Mouse (Mus musculus) hindbrain, postnatal 0 days (tissue): ENCODE data around the gene Pth1r. TPM values are rescaled to one million over a fixed set of nuclear protein-coding genes. Genes with fewer than 3 reads are reported as not detected.

Experiments used
- ATAC-seq: fragments of 200-750 bp; cut with Nextera tagmentation; 2 replicates; pipeline ENCODE4 v1.8.0; 2017; ENCODE audit warnings: mild to moderate bottlenecking, moderate TSS enrichment, moderate library complexity
- DNase-seq: peaks from one replicate; pipeline ENCODE4 v3.0.0-alpha.2; 2015; ENCODE audit warnings: low spot score
- H3K27ac ChIP-seq: fragments of 300-500 bp; sonication (generic); 2 replicates; pipeline ENCODE4 v1.5.1; 2014; ENCODE audit warnings: mild to moderate bottlenecking
- H3K27me3 ChIP-seq: fragments of 300-500 bp; sonication (generic); 2 replicates; pipeline ENCODE4 v1.6.1; 2014; ENCODE audit warnings: low read length, mixed read lengths; ENCODE audit not compliant: insufficient read depth
- H3K36me3 ChIP-seq: fragments of 300-500 bp; sonication (generic); 2 replicates; pipeline ENCODE4 v1.6.1; 2014; ENCODE audit warnings: low read length, mixed read lengths; ENCODE audit not compliant: insufficient read depth
- H3K4me1 ChIP-seq: fragments of 300-500 bp; sonication (generic); 2 replicates; pipeline ENCODE4 v1.6.1; 2014; ENCODE audit warnings: antibody characterized with exemption, low read length, mixed read lengths; ENCODE audit not compliant: insufficient read depth
- H3K4me2 ChIP-seq: fragments of 300-500 bp; sonication (generic); 2 replicates; pipeline ENCODE4 v1.6.1; 2014; ENCODE audit warnings: low read depth, mild to moderate bottlenecking, low read length, moderate library complexity, mixed read lengths
- H3K4me3 ChIP-seq: fragments of 300-500 bp; sonication (generic); 2 replicates; pipeline ENCODE4 v1.5.1; 2014; ENCODE audit warnings: low read length
- H3K9ac ChIP-seq: fragments of 300-500 bp; sonication (generic); replicated peaks from 2 replicates; pipeline ENCODE4 v1.6.1; 2014; ENCODE audit warnings: mild to moderate bottlenecking, low read length, moderate library complexity, mixed read lengths
- H3K9me3 ChIP-seq: fragments of 300-500 bp; sonication (generic); 2 replicates; pipeline ENCODE4 v1.6.1; 2016; ENCODE audit warnings: low read length, mixed read lengths
- CTCF ChIP-seq: IDR thresholded peaks from 2 replicates; pipeline ENCODE4 v1.5.1; 2016; ENCODE audit warnings: antibody characterized with exemption, control low read depth, low read depth
- WGBS: fragments of 180-500 bp; shearing (Covaris S2); extraction: QIAGEN DNeasy Blood & Tissue Kit; methylation state at CpG from one replicate; pipeline ENCODE4 v1.1.7; 2014; 5-methylcytosine and 5-hydroxymethylcytosine counted together
- polyA plus RNA-seq: library from polyadenylated mRNA; unstranded; fragments of >200 nt; fragmentation: Nextera tagmentation; extraction: Ambion mirVana; gene quantifications from 2 replicates; pipeline ENCODE4 v1.2.1, GENCODE M21; 2015
- total RNA-seq: library from RNA; depleted of rRNA; stranded (reverse); fragments of >200 nt; gene quantifications from 2 replicates; pipeline ENCODE4 v1.2.3, GENCODE M21; 2014; rRNA removed

Pth1r gene
- total RNA-seq (27.7 and 29.2 TPM in 2 replicates), polyA plus RNA-seq (11.7 and 12.5 TPM in 2 replicates)

DNA sequence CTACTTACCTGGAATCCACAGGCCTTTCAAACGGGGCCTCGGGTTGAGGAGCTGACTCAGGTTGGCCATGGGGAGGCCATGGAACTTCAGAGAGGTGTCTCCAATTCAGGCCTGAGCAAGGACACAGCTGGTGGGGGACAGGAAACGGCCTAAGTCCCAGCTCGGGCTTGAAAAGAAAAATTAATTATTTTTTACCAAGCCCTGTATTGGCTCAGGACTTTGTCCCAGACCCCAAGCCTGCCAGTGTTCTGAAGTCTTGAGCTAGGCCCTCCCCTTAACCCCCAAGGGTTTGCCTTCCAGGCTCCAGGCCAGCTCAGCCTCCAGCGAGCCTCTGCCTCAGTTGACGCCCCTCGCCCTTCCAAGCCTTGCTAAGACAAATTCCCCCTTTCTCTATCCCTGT is at the start of gene Pth1r:
Gene Pth1r (minus strand): TSS at position 185 of the 400 bp plus-strand sequence.
- Histone ChIP-seq H3K27ac (no peak within 1 kb of the TSS), H3K9ac (no peak within 1 kb of the TSS), H3K4me1 (no peaks in the 10 kb centered on the region), H3K9me3 (no peaks in the 10 kb centered on the region), H3K4me2 (no peak within 1 kb of the TSS), H3K36me3 (no peaks in the 10 kb centered on the region), H3K27me3 (no peaks in the 10 kb centered on the region), H3K4me3 (no peak within 1 kb of the TSS)
- no peak for TF ChIP-seq CTCF
- ATAC-seq (no peak), DNase-seq (no peak)
- WGBS, result 73% methylated on average over 7 of the region's 7 CpGs

DNA sequence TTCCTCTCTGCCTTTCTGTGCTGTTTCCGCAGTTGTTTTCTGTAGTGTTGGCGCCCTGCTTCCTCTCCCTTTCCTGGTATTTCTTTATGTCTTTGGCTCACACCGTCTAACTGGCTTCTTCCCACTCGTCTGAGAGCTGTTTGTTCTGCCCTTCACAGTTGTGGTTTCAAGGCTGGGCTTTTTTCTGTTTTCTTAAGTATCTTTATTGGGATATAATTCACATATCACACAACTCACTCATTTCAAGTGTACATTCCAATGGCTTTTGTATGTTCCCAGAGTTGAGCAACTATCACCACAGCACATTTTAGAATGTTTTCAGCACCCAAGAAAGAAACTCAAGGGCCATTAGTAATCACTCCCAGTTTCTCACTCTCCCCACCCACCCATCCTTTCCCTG is 43.5 kb upstream of the Pth1r start:
- DNase-seq (no peak), ATAC-seq (no peak)
- Histone ChIP-seq H3K27ac (no peak overlapping the region), H3K4me2 (no peak overlapping the region), H3K36me3 (no peaks in the 10 kb centered on the region), H3K4me1 (no peaks in the 10 kb centered on the region), H3K27me3 (no peaks in the 10 kb centered on the region), H3K9me3 (no peaks in the 10 kb centered on the region), H3K4me3 (no peak overlapping the region), H3K9ac (no peak overlapping the region)
- no peak for TF ChIP-seq CTCF
- 73% methylated on average over 4 of the region's 4 CpGs for WGBS

DNA sequence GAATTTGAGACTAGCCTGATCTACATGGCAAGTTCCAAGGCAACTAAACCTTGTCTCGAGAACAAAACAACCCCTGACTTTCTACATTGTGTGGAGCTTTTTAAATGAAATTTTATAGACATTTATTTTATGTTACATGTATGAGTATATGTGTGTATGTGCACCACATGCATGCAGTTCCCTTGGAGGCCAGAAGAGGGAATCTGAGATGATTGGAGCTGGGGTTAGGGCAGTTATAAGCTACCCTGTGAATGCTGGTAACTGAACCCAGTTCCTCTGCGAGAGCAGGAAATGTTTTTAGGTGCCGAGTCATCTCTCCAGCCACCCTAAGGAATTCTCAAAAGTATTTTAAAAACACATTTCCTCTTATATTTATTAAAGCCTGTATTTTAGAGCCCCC is 41.2 kb upstream of the Pth1r start:
- H3K27me3 ChIP-seq, result no peaks in the 10 kb centered on the region
- no peaks in the 10 kb centered on the region for H3K36me3 ChIP-seq
- WGBS, result 91% methylated on average over 3 of the region's 3 CpGs
- no peak overlapping the region for H3K4me3 ChIP-seq
- H3K4me1 ChIP-seq, result no peaks in the 10 kb centered on the region
- no peak overlapping the region for H3K9ac ChIP-seq
- no peak overlapping the region for H3K4me2 ChIP-seq
- no peak for ATAC-seq
- 0 out of 2 replicates have a peak, but pooled peaks have one; percentile 2 for TF ChIP-seq CTCF
- no peak overlapping the region for H3K27ac ChIP-seq
- no peak for DNase-seq
- H3K9me3 ChIP-seq, result no peaks in the 10 kb centered on the region

DNA sequence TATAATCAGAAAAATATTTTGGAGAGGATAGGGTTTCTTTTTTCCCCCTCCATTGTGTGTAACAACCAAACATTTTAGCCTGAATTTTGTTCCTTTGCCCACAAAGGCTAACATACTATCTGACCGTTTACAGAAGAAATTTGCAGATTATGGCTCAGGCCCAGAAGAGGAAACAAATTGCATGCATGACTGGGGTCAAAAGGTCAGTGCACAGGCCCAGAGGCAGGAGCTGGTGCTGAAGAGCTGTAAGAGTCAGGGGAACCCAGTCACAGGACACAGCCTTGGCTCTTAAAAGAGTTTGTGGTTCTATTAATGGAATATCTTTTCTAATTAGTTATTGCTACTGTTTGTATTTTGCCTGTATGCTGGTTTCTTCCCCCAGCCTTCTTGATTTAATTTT is 36.7 kb upstream of the Pth1r start:
- H3K4me2 ChIP-seq, result no peak overlapping the region
- H3K4me3 ChIP-seq, result no peak overlapping the region
- no peak for ATAC-seq
- no peak for DNase-seq
- no peak overlapping the region for H3K27ac ChIP-seq
- no peaks in the 10 kb centered on the region for H3K36me3 ChIP-seq
- H3K4me1 ChIP-seq, result 0 out of 2 replicates have a peak, but pooled peaks cover 7% of the 10 kb centered on the region
- no peak for TF ChIP-seq CTCF
- no peaks in the 10 kb centered on the region for H3K9me3 ChIP-seq
- WGBS, result 51% methylated on average over 1 of the region's 1 CpGs
- no peak overlapping the region for H3K9ac ChIP-seq
- H3K27me3 ChIP-seq, result no peaks in the 10 kb centered on the region

DNA sequence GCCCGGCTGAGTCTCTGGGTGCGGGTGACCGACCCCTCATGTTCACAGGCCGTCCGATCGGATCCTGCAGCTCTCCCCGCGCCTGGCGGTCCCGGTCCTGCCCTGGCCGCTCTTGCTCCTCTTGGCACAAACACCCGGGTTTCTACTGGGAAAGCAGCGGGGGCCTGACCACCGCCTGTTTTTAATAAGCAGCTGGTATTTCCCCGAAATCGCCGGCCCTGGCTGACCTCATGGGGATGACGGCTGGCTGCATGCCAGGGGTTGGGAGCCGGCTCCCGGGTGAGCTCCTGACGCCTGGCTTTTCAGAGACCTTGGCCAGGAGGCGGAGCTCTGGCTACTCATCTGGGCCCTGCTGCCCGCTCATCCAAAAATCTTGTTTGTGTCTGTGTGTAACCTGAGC is 34.8 kb upstream of the Pth1r start:
- WGBS, result 1% methylated on average over 23 of the region's 23 CpGs
- Histone ChIP-seq H3K27me3 (no peaks in the 10 kb centered on the region), H3K27ac (peak overlapping the region; percentile 90), H3K4me2 (peak overlapping the region; percentile 69), H3K36me3 (no peaks in the 10 kb centered on the region), H3K9ac (peak overlapping the region; percentile 71), H3K4me1 (0 out of 2 replicates have a peak, but pooled peaks cover 7% of the 10 kb centered on the region), H3K4me3 (peak overlapping the region; percentile 50), H3K9me3 (no peaks in the 10 kb centered on the region)
- ATAC-seq (peak; percentile 79), DNase-seq (peak; percentile 90)
- no peak for TF ChIP-seq CTCF

DNA sequence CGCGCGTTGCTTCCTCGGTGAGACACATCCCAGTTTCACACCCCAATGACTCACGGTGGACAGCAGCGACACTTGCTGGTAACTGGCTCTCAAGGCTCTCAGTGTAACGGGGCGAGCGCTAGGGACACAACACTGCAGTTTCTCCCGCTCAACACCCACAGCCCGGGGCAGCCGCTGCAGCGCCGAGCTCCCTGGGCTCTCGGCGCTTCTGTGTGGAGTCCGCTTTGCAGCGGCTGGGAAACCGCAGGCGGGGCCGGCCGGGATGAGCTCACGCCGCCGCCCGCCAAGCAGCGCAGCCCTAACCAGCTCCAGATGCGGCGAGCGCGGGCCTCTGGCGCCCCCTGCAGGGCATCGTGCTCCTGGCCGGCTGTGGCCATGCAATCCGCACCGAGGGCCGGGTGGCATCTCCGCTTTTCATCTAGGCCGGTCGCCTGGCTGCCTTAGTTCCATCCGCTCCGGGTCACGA is 34.3 kb upstream of the Pth1r start:
- peak overlapping the region; percentile 69 for H3K4me2 ChIP-seq
- ATAC-seq (peak; percentile 97), DNase-seq (peak; percentile 96)
- peak overlapping the region; percentile 71 for H3K9ac ChIP-seq
- no peaks in the 10 kb centered on the region for H3K9me3 ChIP-seq
- WGBS, result under 1% methylated on average over 43 of the region's 43 CpGs
- no peaks in the 10 kb centered on the region for H3K36me3 ChIP-seq
- 0 out of 2 replicates have a peak, but pooled peaks cover 7% of the 10 kb centered on the region for H3K4me1 ChIP-seq
- peak; percentile 75 for TF ChIP-seq CTCF
- peak overlapping the region; percentile 50 for H3K4me3 ChIP-seq
- peak overlapping the region; percentile 90 for H3K27ac ChIP-seq
- no peaks in the 10 kb centered on the region for H3K27me3 ChIP-seq

DNA sequence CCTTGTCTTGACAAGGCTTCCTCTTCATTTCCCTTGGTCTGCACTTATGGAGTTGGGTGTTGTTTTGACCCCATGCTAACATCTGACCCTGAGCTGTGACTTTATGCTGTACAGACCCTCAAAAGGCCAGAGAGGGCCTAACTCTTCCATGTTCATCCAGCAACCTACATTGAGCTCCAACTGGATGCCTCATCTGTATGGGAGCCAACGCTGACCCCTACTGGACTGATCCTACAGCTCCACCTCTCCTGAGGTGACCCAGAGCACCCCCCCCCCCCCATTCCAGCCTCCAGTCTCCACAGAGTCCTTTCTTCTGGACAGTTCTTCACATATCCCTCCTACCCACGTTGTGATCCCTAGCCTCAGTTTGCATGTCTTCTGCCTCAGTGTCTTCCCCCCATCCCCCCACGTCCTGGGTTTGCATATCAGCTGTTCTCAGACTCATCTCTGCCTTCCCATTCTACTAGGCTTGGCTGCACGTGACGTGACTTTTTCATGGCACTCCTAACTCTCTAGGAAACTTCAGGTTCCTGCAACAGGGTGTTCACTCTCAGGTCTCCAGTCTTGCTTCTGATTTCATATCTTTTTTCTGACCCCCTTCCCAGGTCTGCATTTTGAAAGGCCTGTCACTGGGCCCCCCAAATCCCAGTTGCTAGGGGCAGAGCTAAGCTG is 32.4 kb upstream of the Pth1r start:
- Histone ChIP-seq H3K9ac (no peak overlapping the region), H3K27me3 (no peaks in the 10 kb centered on the region), H3K27ac (no peak overlapping the region), H3K4me2 (no peak overlapping the region), H3K9me3 (no peaks in the 10 kb centered on the region), H3K4me1 (0 out of 2 replicates have a peak, but pooled peaks cover 7% of the 10 kb centered on the region), H3K36me3 (no peaks in the 10 kb centered on the region), H3K4me3 (no peak overlapping the region)
- WGBS, result 62% methylated on average over 5 of the region's 5 CpGs
- DNase-seq, result peak; percentile 41
- no peak for ATAC-seq
- TF ChIP-seq CTCF, result peak; percentile 49
